Mouse (Mus musculus) left cerebral cortex, adult 8-10 months (tissue): ENCODE data around the gene Samd15. TPM values are rescaled to one million over a fixed set of nuclear protein-coding genes. Genes with fewer than 3 reads are reported as not detected.
"Not testable (repeated sequence)": the region's sequence is repeated elsewhere in the genome, so short reads cannot be mapped to it uniquely, and the experiment has no call there.

Source experiments
- DNase-seq, 2 experiments: peaks; one replicate each; pipeline ENCODE4 v3.0.0; 2022; ENCODE audit warnings: low spot score in 2 of 2
- total RNA-seq, 4 experiments: library from RNA; stranded (reverse); gene quantifications; 2 replicates each; pipeline ENCODE4 v1.2.4; 2022

Gene Samd15
- 1 to 10 TPM; 3.5 to 7.3 (median 5.1) TPM for total RNA-seq

GRCm38 (mm10) chr12:87199206-87199972 lies at the start of gene Samd15:
Gene Samd15 (plus strand): TSS chr12:87199723.
- peak; percentile 11 to 42 for DNase-seq

GRCm38 (mm10) chr12:87154448-87154847 lies 45.1 kb upstream of the Samd15 start:
- not testable (repeated sequence) for DNase-seq

GRCm38 (mm10) chr12:87157361-87157760 lies 42.2 kb upstream of the Samd15 start:
- DNase-seq: no peak

- DNase-seq: no peak
These were observed 41.4 kb upstream of the Samd15 start for GRCm38 (mm10) chr12:87158099-87158498.

GRCm38 (mm10) chr12:87160310-87160709 lies 39.2 kb upstream of the Samd15 start:
- DNase-seq: no peak

GRCm38 (mm10) chr12:87160815-87161214 lies 38.7 kb upstream of the Samd15 start:
- DNase-seq: no peak

- no peak for DNase-seq
These were observed 24.2 kb upstream of the Samd15 start for GRCm38 (mm10) chr12:87175194-87175946.

- no peak for DNase-seq
These were observed 21.9 kb upstream of the Samd15 start for GRCm38 (mm10) chr12:87177631-87178030.

- DNase-seq: no peak
These were observed 6.5 kb upstream of the Samd15 start for GRCm38 (mm10) chr12:87193008-87193407.

- DNase-seq: no peak
These were observed 4.5 kb upstream of the Samd15 start for GRCm38 (mm10) chr12:87195069-87195468.

- DNase-seq: no peak
These were observed 3.2 kb upstream of the Samd15 start for GRCm38 (mm10) chr12:87196310-87196709.

- no peak for DNase-seq
These were observed 731 bp upstream of the Samd15 start for GRCm38 (mm10) chr12:87198792-87199191.

- peak; percentile 53 to 70 for DNase-seq
These were observed 557 bp downstream of the Samd15 start, which contains the start of gene Tmed8 for GRCm38 (mm10) chr12:87199973-87200586. Gene Tmed8 (minus strand): TSS chr12:87200454.

- DNase-seq: no peak
These were observed 2.2 kb downstream of the Samd15 start for GRCm38 (mm10) chr12:87201694-87202093.

- DNase-seq: not testable (repeated sequence)
These were observed 6.3 kb downstream of the Samd15 start for GRCm38 (mm10) chr12:87205789-87206188.

GRCm38 (mm10) chr12:87212844-87213606 lies 13.5 kb downstream of the Samd15 start:
- no peak for DNase-seq

- DNase-seq: no peak
These were observed 16.5 kb downstream of the Samd15 start for GRCm38 (mm10) chr12:87216053-87216452.

- no peak for DNase-seq
These were observed 18.1 kb downstream of the Samd15 start for GRCm38 (mm10) chr12:87217596-87217995.

- no peak for DNase-seq
These were observed 19.8 kb downstream of the Samd15 start for GRCm38 (mm10) chr12:87219362-87219761.

- no peak for DNase-seq
These were observed 25.4 kb downstream of the Samd15 start for GRCm38 (mm10) chr12:87224950-87225349.

GRCm38 (mm10) chr12:87226801-87227200 lies 27.3 kb downstream of the Samd15 start:
- no peak for DNase-seq
